Mouse (Mus musculus) kidney, embryonic 14.5 days (tissue): ENCODE measurements around the gene Calcrl. TPM values are rescaled to one million over a fixed set of nuclear protein-coding genes. Genes with fewer than 3 reads are reported as not detected.
A peak's percentile ranks its signal among the peaks of the same experiment; 100 is the strongest.

Experiments
- ATAC-seq: fragments of 200-750 bp; cut with Nextera tagmentation; 2 replicates; pipeline ENCODE4 v1.8.0; 2017; ENCODE audit warnings: moderate number of reproducible peaks, mild to moderate bottlenecking, moderate TSS enrichment, moderate library complexity; ENCODE audit not compliant: low FRiP score, low TSS enrichment
- H3K27ac ChIP-seq: fragments of 300-500 bp; sonication (generic); 2 replicates; pipeline ENCODE4 v1.5.1; 2014; ENCODE audit warnings: low read depth, mild to moderate bottlenecking, low read length, moderate library complexity, mixed read lengths
- H3K27me3 ChIP-seq: fragments of 300-500 bp; sonication (generic); 2 replicates; pipeline ENCODE4 v1.6.1; 2014; ENCODE audit warnings: mild to moderate bottlenecking, low read length; ENCODE audit not compliant: control insufficient read depth, insufficient read depth
- H3K36me3 ChIP-seq: fragments of 300-500 bp; sonication (generic); 2 replicates; pipeline ENCODE4 v1.6.1; 2014; ENCODE audit warnings: low read length, mixed read lengths; ENCODE audit not compliant: control insufficient read depth, insufficient read depth
- H3K4me1 ChIP-seq: fragments of 300-500 bp; sonication (generic); 2 replicates; pipeline ENCODE4 v1.6.1; 2014; ENCODE audit warnings: low read length, mixed read lengths; ENCODE audit not compliant: control insufficient read depth, insufficient read depth
- H3K4me2 ChIP-seq: fragments of 300-500 bp; sonication (generic); replicated peaks from 2 replicates; pipeline ENCODE4 v1.6.1; 2014; ENCODE audit warnings: low read depth, mild to moderate bottlenecking, low read length
- H3K4me3 ChIP-seq: fragments of 300-500 bp; sonication (generic); 2 replicates; pipeline ENCODE4 v1.5.1; 2014; ENCODE audit warnings: mild to moderate bottlenecking, low read length
- H3K9ac ChIP-seq: fragments of 300-500 bp; sonication (generic); 2 replicates; pipeline ENCODE4 v1.6.1; 2014; ENCODE audit warnings: low read depth, mild to moderate bottlenecking, low read length, moderate library complexity
- H3K9me3 ChIP-seq: fragments of 300-500 bp; sonication (generic); 2 replicates; pipeline ENCODE4 v1.6.1; 2016; ENCODE audit warnings: low read length; ENCODE audit not compliant: control insufficient read depth
- WGBS: fragments of 180-500 bp; shearing (Covaris S2); extraction: QIAGEN DNeasy Blood & Tissue Kit; methylation state at CpG from one replicate; pipeline ENCODE4 v1.1.7; 2014; 5-methylcytosine and 5-hydroxymethylcytosine counted together
- polyA plus RNA-seq: library from polyadenylated mRNA; unstranded; fragments of >200 nt; fragmentation: Nextera tagmentation; extraction: Ambion mirVana; gene quantifications from 2 replicates; pipeline ENCODE4 v1.2.1, GENCODE M21; 2014

Gene Calcrl
- polyA plus RNA-seq, 1 experiment from 2014 or later, result 82.9 TPM

DNA sequence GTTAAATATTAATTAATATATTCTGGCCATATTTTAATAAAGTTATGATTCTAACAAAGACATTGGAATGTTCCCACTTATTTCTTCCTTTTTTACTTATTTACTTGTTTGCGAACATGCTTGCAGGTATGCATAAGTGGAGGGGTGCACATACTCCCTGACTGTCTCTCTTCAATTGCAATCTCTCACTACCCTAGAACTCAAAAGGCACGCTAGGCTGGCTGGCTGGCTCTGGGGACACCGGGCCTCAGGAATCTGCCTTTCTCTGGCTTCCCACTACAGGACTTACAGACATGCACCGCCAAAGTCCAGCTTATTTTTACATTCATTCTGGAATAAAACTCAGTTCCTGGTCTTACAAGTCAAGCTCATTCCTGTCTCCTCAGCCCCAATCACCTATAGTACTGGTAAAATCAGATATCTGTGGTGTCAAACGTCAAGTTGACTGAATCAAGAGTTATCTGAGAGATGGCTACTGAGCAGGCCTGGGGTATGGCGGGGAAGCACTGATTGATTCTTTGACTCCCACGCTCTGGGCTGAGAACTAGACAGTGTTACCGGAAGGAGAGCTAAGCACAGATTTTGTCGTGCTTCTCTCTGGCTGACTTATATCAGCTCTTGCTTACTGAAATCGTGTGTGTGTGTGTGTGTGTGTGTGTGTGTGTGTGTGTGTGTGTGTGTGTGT lies 29.5 kb upstream of the Calcrl start:
- Histone ChIP-seq H3K4me3 (no peak overlapping the region), H3K4me1 (no peaks in the 10 kb centered on the region), H3K27me3 (no peaks in the 10 kb centered on the region), H3K4me2 (peak overlapping the region; percentile 21; the same call in 1 of the 2 replicates), H3K9ac (no peak overlapping the region), H3K36me3 (peaks cover 2% of the 10 kb centered on the region; the same call in 1 of the 2 replicates), H3K9me3 (no peaks in the 10 kb centered on the region), H3K27ac (no peak overlapping the region)
- peak; percentile 80 for ATAC-seq
- WGBS, result 53% methylated on average over 10 of the region's 10 CpGs

DNA sequence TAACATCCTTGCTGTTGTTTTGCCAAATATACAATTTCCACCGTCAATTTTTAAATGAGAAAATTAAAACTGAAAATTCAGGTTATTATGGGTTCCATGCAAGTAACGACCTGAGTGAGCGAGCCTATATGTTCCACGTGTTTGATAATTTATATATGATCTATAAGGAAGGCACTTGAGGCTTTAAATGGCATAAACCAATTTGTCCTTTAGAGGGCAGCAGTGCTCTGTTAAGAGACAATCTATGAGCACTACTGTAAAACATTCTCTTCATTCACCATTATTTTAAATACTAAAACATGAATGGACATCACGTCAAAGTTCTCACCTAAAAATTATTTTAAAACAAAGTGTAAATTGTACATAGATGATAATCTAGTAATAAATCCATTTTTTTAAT lies 28.8 kb upstream of the Calcrl start:
- H3K4me1 ChIP-seq, result no peaks in the 10 kb centered on the region
- WGBS, result 14% methylated on average over 5 of the region's 5 CpGs
- no peaks in the 10 kb centered on the region for H3K27me3 ChIP-seq
- no peak; the same call in 1 of the 2 replicates for ATAC-seq
- H3K36me3 ChIP-seq, result peaks cover 2% of the 10 kb centered on the region; the same call in 1 of the 2 replicates
- no peak overlapping the region for H3K4me3 ChIP-seq
- H3K9ac ChIP-seq, result no peak overlapping the region
- H3K4me2 ChIP-seq, result no peak overlapping the region
- no peaks in the 10 kb centered on the region for H3K9me3 ChIP-seq
- H3K27ac ChIP-seq, result no peak overlapping the region

DNA sequence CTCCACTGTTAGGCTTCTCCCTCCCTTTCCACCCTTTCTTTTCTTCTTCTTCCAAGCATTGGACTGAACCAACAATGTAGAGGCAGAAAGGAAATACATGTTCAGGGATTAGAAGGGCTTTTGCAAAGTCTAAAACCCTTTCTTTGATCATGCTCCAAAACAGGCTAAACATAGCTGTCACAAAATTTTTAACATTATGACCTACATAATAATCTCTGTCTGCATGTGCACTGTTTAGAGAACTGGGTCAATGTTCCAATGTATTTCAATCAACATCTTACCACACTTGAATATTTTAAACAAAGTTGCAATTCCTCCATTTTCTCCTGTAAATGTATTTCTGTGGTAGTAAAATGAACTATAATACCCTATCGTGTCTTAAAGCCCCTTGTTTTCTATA lies 20.3 kb upstream of the Calcrl start:
- H3K4me1 ChIP-seq, result no peaks in the 10 kb centered on the region
- H3K9me3 ChIP-seq, result no peaks in the 10 kb centered on the region
- no peaks in the 10 kb centered on the region for H3K27me3 ChIP-seq
- 93% methylated on average over 1 of the region's 1 CpGs for whole genome bisulfite sequencing
- no peak overlapping the region for H3K9ac ChIP-seq
- no peak for ATAC-seq
- no peak overlapping the region for H3K27ac ChIP-seq
- H3K36me3 ChIP-seq, result no peaks in the 10 kb centered on the region
- H3K4me2 ChIP-seq, result no peak overlapping the region
- H3K4me3 ChIP-seq, result no peak overlapping the region

DNA sequence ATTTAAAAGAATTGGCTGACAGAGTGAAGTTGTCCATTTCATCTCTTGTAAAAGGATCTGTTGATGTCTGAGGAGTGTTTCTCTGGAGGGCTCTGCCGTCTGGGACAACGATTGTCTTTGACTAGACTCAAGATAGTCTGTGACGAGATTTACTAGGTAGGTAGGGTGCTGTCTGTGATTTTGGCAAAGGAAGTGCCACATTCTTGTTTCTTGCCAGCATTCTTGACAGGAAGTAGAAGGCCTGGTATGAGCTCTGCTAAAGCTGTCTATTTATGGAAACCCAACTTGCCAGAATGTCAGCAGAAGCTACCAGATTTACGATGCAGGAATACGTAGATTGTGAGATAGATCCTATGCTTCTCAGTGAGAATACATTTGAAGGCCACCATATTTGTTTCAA lies 16.7 kb upstream of the Calcrl start:
- no peak overlapping the region for H3K4me2 ChIP-seq
- no peaks in the 10 kb centered on the region for H3K9me3 ChIP-seq
- H3K4me1 ChIP-seq, result no peaks in the 10 kb centered on the region
- H3K27me3 ChIP-seq, result no peaks in the 10 kb centered on the region
- no peak overlapping the region for H3K9ac ChIP-seq
- 76% methylated on average over 5 of the region's 5 CpGs for WGBS
- no peak overlapping the region for H3K4me3 ChIP-seq
- no peak overlapping the region for H3K27ac ChIP-seq
- no peak for ATAC-seq
- H3K36me3 ChIP-seq, result no peaks in the 10 kb centered on the region

DNA sequence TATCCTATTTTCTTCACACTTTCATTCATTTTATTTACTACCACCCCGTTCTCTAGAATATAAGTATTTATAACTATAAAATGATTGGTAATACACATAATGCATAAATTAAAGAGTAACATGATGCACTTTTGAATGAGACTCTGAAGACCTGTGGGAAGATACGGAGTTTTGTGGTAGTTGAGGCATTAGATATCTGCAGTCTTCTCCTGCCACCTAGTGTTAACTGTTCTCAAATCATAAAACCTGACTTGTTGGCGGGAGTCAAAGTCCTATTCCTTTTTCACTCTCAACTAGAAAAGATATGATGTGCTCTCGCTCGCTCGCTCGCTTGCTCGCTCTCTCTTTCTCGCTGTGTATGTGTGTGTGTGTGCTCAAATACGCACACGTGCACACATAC lies 4.5 kb upstream of the Calcrl start:
- 0 out of 2 replicates have a peak, but pooled peaks cover 2% of the 10 kb centered on the region for H3K4me1 ChIP-seq
- no peaks in the 10 kb centered on the region for H3K9me3 ChIP-seq
- WGBS, result 50% methylated on average over 11 of the region's 11 CpGs
- no peak overlapping the region for H3K4me3 ChIP-seq
- no peaks in the 10 kb centered on the region for H3K27me3 ChIP-seq
- H3K27ac ChIP-seq, result no peak overlapping the region
- no peak for ATAC-seq
- no peak overlapping the region for H3K4me2 ChIP-seq
- H3K9ac ChIP-seq, result no peak overlapping the region
- H3K36me3 ChIP-seq, result no peaks in the 10 kb centered on the region

DNA sequence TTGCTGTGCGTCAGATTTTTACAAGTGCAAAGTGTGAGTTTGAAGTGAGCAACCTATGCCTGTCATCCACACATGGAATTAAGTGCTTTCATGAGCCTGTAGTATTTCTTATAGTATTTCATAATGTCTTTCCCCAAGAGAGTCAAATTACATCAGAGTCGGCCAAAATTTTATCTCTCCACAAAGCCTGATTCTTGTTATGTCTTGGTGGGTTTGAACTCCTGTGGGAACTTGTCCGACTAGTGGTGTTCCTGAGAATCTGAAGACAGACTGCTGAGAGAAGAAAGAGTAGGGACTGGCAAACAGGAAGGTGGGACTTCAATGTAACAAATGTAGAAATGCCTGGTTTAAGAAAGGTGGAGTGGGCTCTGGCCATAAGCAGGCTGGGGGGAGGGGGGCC lies 3.6 kb upstream of the Calcrl start:
- Histone ChIP-seq H3K4me1 (0 out of 2 replicates have a peak, but pooled peaks cover 2% of the 10 kb centered on the region), H3K9me3 (no peaks in the 10 kb centered on the region), H3K27ac (no peak overlapping the region), H3K4me3 (no peak overlapping the region), H3K36me3 (no peaks in the 10 kb centered on the region), H3K27me3 (no peaks in the 10 kb centered on the region), H3K9ac (no peak overlapping the region), H3K4me2 (no peak overlapping the region)
- ATAC-seq, result no peak
- 44% methylated on average over 3 of the region's 3 CpGs for WGBS

DNA sequence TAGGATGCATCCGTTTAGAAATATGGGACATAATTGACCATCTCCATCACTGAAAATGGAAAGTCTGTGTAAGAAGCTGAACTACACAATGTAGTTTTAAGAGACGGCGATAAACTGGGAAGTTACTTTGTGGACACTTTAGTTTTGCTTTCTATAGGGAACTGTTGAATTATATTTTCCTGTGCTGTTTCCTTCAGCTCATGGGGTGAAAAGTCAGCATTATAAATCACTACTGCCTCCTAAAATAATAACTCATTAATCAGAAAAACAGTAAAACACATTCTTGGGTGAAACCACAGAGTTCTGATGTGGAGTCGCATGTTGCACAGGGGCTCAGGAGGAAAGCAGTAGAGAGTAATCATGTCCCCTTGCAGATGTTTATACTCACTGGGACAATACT lies 1.3 kb upstream of the Calcrl start:
- H3K27me3 ChIP-seq, result no peaks in the 10 kb centered on the region
- no peak overlapping the region for H3K27ac ChIP-seq
- H3K9ac ChIP-seq, result no peak overlapping the region
- H3K4me2 ChIP-seq, result no peak overlapping the region
- no peaks in the 10 kb centered on the region for H3K9me3 ChIP-seq
- WGBS, result 48% methylated on average over 4 of the region's 4 CpGs
- H3K4me3 ChIP-seq, result no peak overlapping the region; the same call in 1 of the 2 replicates
- ATAC-seq, result 0 out of 2 replicates have a peak, but pooled peaks have one; percentile 43
- H3K36me3 ChIP-seq, result no peaks in the 10 kb centered on the region
- H3K4me1 ChIP-seq, result 0 out of 2 replicates have a peak, but pooled peaks cover 2% of the 10 kb centered on the region

DNA sequence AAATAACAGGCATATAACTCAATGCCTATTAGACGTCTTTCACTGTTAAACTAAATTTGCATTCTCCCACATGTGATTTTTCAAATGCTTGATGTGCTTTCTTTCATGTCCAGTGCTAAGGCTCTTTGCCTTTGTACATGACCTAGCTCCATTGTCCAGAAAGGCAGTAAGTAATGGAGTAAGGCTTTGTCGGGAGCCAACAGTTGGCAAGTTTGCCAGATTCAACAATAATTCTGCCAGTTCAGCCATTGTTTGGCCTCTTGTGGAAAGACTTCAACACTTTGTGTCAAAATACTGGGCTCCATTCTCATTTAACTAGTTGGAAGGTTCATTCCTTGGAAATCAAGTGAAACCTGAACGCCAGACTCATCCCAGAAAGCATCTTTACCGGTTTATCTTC lies 8.7 kb downstream of the Calcrl start:
- H3K9me3 ChIP-seq, result no peaks in the 10 kb centered on the region
- no peaks in the 10 kb centered on the region for H3K27me3 ChIP-seq
- no peak for ATAC-seq

DNA sequence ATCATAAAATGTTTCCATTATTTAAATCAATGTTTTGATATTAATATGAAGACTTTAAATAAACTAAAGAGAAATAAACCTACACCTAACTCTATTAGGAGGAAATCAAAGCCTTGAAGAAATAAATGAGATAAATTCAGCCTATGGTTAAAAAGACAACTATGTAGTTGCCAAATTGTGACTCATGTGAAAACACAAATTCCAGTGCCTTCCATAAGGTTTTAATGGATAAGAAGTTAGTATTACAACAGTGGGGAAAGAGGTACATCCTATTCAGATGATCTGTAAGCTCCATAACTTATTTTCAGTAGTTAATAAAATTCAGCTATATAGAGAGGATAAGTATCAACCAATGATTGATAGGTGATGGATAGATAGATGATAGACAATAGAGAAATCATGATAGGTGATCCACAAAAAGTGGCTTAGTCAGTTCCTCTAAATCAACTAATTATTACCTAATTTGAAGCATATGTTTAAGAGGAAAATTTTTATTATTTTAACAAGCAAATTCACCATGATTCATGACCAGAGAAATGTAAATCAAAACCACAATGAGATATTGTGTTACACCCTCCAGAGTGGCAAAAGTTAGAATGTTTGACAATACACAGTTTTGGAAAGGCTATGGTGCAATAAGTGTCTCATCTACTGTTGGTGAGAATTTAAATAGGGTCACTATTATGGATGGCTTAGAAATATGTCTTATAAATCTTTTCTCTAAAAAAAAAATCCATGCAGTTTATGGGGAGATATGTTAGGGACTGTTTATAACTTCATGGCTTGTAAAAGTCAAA lies 15.2 kb downstream of the Calcrl start:
- Histone ChIP-seq H3K4me1 (no peaks in the 10 kb centered on the region), H3K4me3 (no peak overlapping the region), H3K4me2 (no peak overlapping the region), H3K36me3 (no peaks in the 10 kb centered on the region; the same call in 1 of the 2 replicates), H3K9me3 (no peaks in the 10 kb centered on the region), H3K9ac (no peak overlapping the region), H3K27me3 (no peaks in the 10 kb centered on the region), H3K27ac (no peak overlapping the region)
- ATAC-seq, result no peak

More for the DNA sequence above, 8.7 kb downstream of the Calcrl start:
- Histone ChIP-seq H3K27ac (no peak overlapping the region), H3K4me3 (no peak overlapping the region), H3K4me2 (no peak overlapping the region), H3K9ac (no peak overlapping the region), H3K4me1 (no peaks in the 10 kb centered on the region), H3K36me3 (no peaks in the 10 kb centered on the region; the same call in 1 of the 2 replicates)
- 83% methylated on average over 4 of the region's 4 CpGs for WGBS
